Mouse (Mus musculus) kidney, embryonic 15.5 days (tissue): ENCODE data around the gene Sptbn1. TPM values are rescaled to one million over a fixed set of nuclear protein-coding genes. Genes with fewer than 3 reads are reported as not detected.

Experiments
- ATAC-seq: fragments of 200-750 bp; cut with Nextera tagmentation; replicated peaks from 2 replicates; pipeline ENCODE4 v1.8.0; 2017; ENCODE audit warnings: moderate TSS enrichment; ENCODE audit not compliant: low FRiP score
- H3K27ac ChIP-seq: fragments of 300-500 bp; sonication (generic); 2 replicates; pipeline ENCODE4 v1.5.1; 2015; ENCODE audit warnings: mild to moderate bottlenecking, inconsistent platforms
- H3K27me3 ChIP-seq: fragments of 300-500 bp; sonication (generic); 2 replicates; pipeline ENCODE4 v1.6.1; 2015; ENCODE audit warnings: inconsistent platforms
- H3K36me3 ChIP-seq: fragments of 300-500 bp; sonication (generic); 2 replicates; pipeline ENCODE4 v1.6.1; 2015; ENCODE audit warnings: inconsistent platforms
- H3K4me1 ChIP-seq: fragments of 300-500 bp; sonication (generic); 2 replicates; pipeline ENCODE4 v1.6.1; 2015; ENCODE audit warnings: inconsistent platforms
- H3K4me2 ChIP-seq: fragments of 300-500 bp; sonication (generic); 2 replicates; pipeline ENCODE4 v1.6.1; 2015; ENCODE audit warnings: moderate library complexity, mild to moderate bottlenecking, inconsistent platforms
- H3K4me3 ChIP-seq: fragments of 300-500 bp; sonication (generic); replicated peaks from 2 replicates; pipeline ENCODE4 v1.5.1; 2015; ENCODE audit warnings: mild to moderate bottlenecking, inconsistent platforms
- H3K9ac ChIP-seq: fragments of 300-500 bp; sonication (generic); 2 replicates; pipeline ENCODE4 v1.6.1; 2015; ENCODE audit warnings: mild to moderate bottlenecking, inconsistent platforms
- H3K9me3 ChIP-seq: fragments of 300-500 bp; sonication (generic); replicated peaks from 2 replicates; pipeline ENCODE4 v1.6.1; 2016; ENCODE audit warnings: inconsistent platforms
- WGBS: fragments of 180-500 bp; shearing (Covaris S2); methylation state at CpG from one replicate; pipeline ENCODE4 v1.1.7; 2015; ENCODE audit warnings: mixed read lengths; 5-methylcytosine and 5-hydroxymethylcytosine counted together
- polyA plus RNA-seq: library from polyadenylated mRNA; unstranded; fragments of >200 nt; fragmentation: Nextera tagmentation; extraction: Ambion mirVana; gene quantifications from 2 replicates; pipeline ENCODE4 v1.2.1, GENCODE M21; 2015

Gene Sptbn1
- polyA plus RNA-seq, 1 experiment from 2014 or later, result 119 TPM

DNA sequence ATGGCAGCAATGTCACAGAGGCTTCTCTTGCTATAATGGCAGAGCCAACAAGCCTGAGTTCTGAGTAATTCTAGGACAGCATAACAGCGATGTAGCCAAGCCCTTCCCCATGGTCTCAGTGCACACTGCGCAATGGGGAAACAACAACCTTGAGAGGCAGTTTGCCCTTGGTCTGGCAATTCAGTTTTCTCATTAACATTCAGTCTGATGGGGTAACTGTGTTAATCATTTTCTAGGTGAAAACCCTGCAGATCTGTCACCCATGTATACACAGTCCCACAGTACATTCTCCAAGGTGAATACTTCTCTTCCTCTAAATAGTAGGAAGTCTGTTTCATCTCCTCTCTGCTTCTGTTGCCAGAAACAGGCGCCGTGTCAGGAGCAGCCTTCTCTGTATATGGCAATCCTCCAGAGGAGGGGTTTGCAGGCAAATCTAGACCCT, 37.6 kb downstream of the Sptbn1 start:
- no peak overlapping the region for H3K9ac ChIP-seq
- H3K27ac ChIP-seq, result peak overlapping the region; percentile 83
- 78% methylated on average over 4 of the region's 4 CpGs for WGBS
- H3K36me3 ChIP-seq, result peaks cover 2% of the 10 kb centered on the region; the same call in 1 of the 2 replicates
- H3K4me3 ChIP-seq, result no peak overlapping the region
- no peaks in the 10 kb centered on the region for H3K9me3 ChIP-seq
- peaks cover 23% of the 10 kb centered on the region for H3K4me1 ChIP-seq
- H3K27me3 ChIP-seq, result no peaks in the 10 kb centered on the region
- ATAC-seq, result peak; percentile 89
- no peak overlapping the region for H3K4me2 ChIP-seq

GRCm38 (mm10) chr11:30226756-30227155, 41.2 kb downstream of the Sptbn1 start:
- WGBS, result 90% methylated on average over 2 of the region's 2 CpGs
- Histone ChIP-seq H3K4me3 (no peak overlapping the region), H3K36me3 (no peaks in the 10 kb centered on the region), H3K9ac (no peak overlapping the region), H3K4me2 (no peak overlapping the region), H3K9me3 (no peaks in the 10 kb centered on the region), H3K4me1 (peaks cover 25% of the 10 kb centered on the region), H3K27me3 (no peaks in the 10 kb centered on the region), H3K27ac (no peak overlapping the region)
- no peak for ATAC-seq

GRCm38 (mm10) chr11:30224599-30224998, 43.4 kb downstream of the Sptbn1 start:
- no peak overlapping the region for H3K9ac ChIP-seq
- no peaks in the 10 kb centered on the region for H3K9me3 ChIP-seq
- H3K36me3 ChIP-seq, result peaks cover 3% of the 10 kb centered on the region; the same call in 1 of the 2 replicates
- H3K4me3 ChIP-seq, result no peak overlapping the region
- no peak overlapping the region for H3K4me2 ChIP-seq
- H3K27me3 ChIP-seq, result no peaks in the 10 kb centered on the region
- ATAC-seq, result no peak
- peaks cover 11% of the 10 kb centered on the region for H3K4me1 ChIP-seq
- H3K27ac ChIP-seq, result no peak overlapping the region

DNA sequence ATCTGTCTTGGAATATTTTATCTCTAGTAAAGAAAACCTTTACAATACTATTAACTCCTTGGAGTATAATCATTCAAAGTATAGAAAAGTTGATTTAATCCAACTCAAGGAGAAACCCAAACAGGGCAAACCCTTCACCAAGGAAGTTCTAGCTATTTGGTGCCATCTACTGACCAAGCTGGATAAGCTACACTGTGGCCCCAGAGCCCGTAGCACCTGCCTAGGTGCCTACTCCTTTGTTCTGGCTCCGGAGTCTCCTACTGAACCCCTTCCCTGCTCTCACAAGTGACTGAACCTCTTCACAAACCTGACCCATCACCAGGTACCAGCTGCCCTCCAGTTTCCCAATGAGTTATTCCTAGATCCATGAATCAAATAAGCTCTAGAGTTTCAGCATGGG, 45.3 kb downstream of the Sptbn1 start:
- peaks cover 9% of the 10 kb centered on the region for H3K4me1 ChIP-seq
- peak; percentile 76 for ATAC-seq
- no peak overlapping the region for H3K4me2 ChIP-seq
- no peak overlapping the region for H3K27ac ChIP-seq
- H3K9me3 ChIP-seq, result no peaks in the 10 kb centered on the region
- H3K4me3 ChIP-seq, result no peak overlapping the region
- H3K27me3 ChIP-seq, result no peaks in the 10 kb centered on the region
- WGBS, result 39% methylated on average over 2 of the region's 2 CpGs
- peaks cover 15% of the 10 kb centered on the region for H3K36me3 ChIP-seq
- no peak overlapping the region for H3K9ac ChIP-seq

DNA sequence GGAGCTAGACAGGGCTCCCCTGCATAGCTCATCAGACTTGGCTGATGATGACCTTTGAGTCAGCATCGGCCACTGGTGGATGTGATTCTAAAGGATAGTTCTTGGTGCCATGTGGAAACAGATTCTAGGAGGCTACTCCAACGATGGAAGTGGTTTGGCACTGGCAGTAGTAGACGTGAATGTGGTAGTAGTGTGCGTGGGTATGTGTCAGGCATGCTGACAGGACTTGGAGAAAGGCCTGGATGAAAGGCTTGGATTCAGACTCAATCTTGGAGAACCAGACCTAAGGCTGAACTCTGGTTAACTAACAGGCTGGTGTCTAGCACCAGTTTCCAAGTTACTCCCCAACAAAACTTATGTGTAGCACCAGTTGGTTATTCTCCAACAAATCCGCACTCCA, 46.9 kb downstream of the Sptbn1 start:
- H3K9ac ChIP-seq, result no peak overlapping the region
- H3K4me2 ChIP-seq, result no peak overlapping the region
- no peaks in the 10 kb centered on the region for H3K9me3 ChIP-seq
- no peak overlapping the region for H3K4me3 ChIP-seq
- H3K36me3 ChIP-seq, result peaks cover 28% of the 10 kb centered on the region
- no peaks in the 10 kb centered on the region for H3K27me3 ChIP-seq
- ATAC-seq, result no peak
- peaks cover 9% of the 10 kb centered on the region for H3K4me1 ChIP-seq
- H3K27ac ChIP-seq, result no peak overlapping the region
- 83% methylated on average over 5 of the region's 5 CpGs for WGBS

- H3K4me1 ChIP-seq, result peaks cover 6% of the 10 kb centered on the region
- H3K9ac ChIP-seq, result no peak overlapping the region
- WGBS, result 94% methylated on average over 1 of the region's 1 CpGs
These were observed 49.6 kb downstream of the Sptbn1 start for GRCm38 (mm10) chr11:30218386-30218785.

GRCm38 (mm10) chr11:30217496-30217895, 50.5 kb downstream of the Sptbn1 start:
- no peak overlapping the region for H3K4me3 ChIP-seq
- WGBS, result 81% methylated on average over 1 of the region's 1 CpGs
- no peak overlapping the region for H3K4me2 ChIP-seq
- no peak overlapping the region for H3K9ac ChIP-seq
- no peak overlapping the region for H3K27ac ChIP-seq
- H3K27me3 ChIP-seq, result no peaks in the 10 kb centered on the region
- peaks cover 39% of the 10 kb centered on the region for H3K36me3 ChIP-seq
- no peak for ATAC-seq
- no peaks in the 10 kb centered on the region for H3K9me3 ChIP-seq
- H3K4me1 ChIP-seq, result peaks cover 7% of the 10 kb centered on the region; the same call in 1 of the 2 replicates

More at GRCm38 (mm10) chr11:30218386-30218785, 49.6 kb downstream of the Sptbn1 start:
- Histone ChIP-seq H3K9me3 (no peaks in the 10 kb centered on the region), H3K36me3 (peaks cover 39% of the 10 kb centered on the region), H3K4me3 (no peak overlapping the region), H3K27me3 (no peaks in the 10 kb centered on the region), H3K4me2 (no peak overlapping the region), H3K27ac (no peak overlapping the region)
- ATAC-seq, result no peak

GRCm38 (mm10) chr11:30211663-30212416, 56.1 kb downstream of the Sptbn1 start:
- 57% methylated on average over 5 of the region's 5 CpGs for WGBS
- H3K4me3 ChIP-seq, result no peak overlapping the region
- H3K36me3 ChIP-seq, result peaks cover 19% of the 10 kb centered on the region; the same call in 1 of the 2 replicates
- no peak overlapping the region for H3K4me2 ChIP-seq
- peaks cover 23% of the 10 kb centered on the region for H3K4me1 ChIP-seq
- H3K9ac ChIP-seq, result no peak overlapping the region
- no peak for ATAC-seq
- no peaks in the 10 kb centered on the region for H3K27me3 ChIP-seq
- no peaks in the 10 kb centered on the region for H3K9me3 ChIP-seq
- H3K27ac ChIP-seq, result no peak overlapping the region

GRCm38 (mm10) chr11:30211141-30211540, 56.8 kb downstream of the Sptbn1 start:
- Histone ChIP-seq H3K36me3 (peaks cover 12% of the 10 kb centered on the region; the same call in 1 of the 2 replicates), H3K4me1 (peaks cover 23% of the 10 kb centered on the region), H3K27ac (no peak overlapping the region), H3K9me3 (no peaks in the 10 kb centered on the region), H3K27me3 (no peaks in the 10 kb centered on the region), H3K9ac (no peak overlapping the region), H3K4me2 (no peak overlapping the region), H3K4me3 (no peak overlapping the region)
- ATAC-seq, result no peak
- WGBS, result 71% methylated on average over 3 of the region's 3 CpGs

DNA sequence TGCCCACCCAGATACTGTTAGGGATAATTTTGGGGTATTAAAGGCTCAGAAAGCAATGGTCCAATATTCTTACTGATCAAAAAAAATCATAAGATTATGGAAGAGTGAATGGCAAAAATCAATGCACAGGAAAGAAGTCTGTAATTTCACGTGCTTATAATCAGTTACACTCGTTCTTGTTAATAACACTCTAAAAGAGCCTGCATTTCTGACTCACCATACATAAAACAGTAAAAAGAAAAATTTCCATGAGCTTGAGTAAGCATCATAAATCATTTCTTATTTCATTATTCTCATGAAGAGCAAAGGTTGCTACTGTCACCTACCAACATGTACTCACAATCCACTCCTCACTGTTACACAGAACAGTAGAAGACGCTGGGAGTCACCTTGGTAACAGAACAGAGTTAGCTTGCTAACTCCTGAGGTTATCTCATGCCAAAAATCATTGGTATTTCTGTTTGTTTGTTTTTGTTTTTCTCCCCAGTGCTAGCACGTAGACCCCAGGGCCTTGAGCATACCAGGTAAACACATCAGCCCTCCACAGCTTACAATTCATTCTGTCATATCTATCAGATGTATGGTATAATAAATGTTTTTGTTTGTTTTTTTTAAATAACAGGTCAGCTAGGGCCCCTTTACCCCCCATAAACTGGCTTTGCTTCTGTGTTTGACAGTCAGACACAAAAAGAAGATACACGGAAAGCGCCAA, 57.7 kb downstream of the Sptbn1 start:
- Histone ChIP-seq H3K36me3 (peaks cover 9% of the 10 kb centered on the region; the same call in 1 of the 2 replicates), H3K4me3 (no peak overlapping the region), H3K27ac (peak overlapping the region; percentile 68), H3K27me3 (no peaks in the 10 kb centered on the region), H3K9me3 (no peaks in the 10 kb centered on the region), H3K4me1 (peaks cover 26% of the 10 kb centered on the region), H3K9ac (no peak overlapping the region), H3K4me2 (no peak overlapping the region)
- no peak for ATAC-seq
- 73% methylated on average over 6 of the region's 6 CpGs for WGBS

GRCm38 (mm10) chr11:30209495-30209894, 58.5 kb downstream of the Sptbn1 start:
- 48% methylated on average over 4 of the region's 4 CpGs for WGBS
- no peak overlapping the region for H3K4me3 ChIP-seq
- no peaks in the 10 kb centered on the region for H3K9me3 ChIP-seq
- H3K4me2 ChIP-seq, result no peak overlapping the region
- H3K27me3 ChIP-seq, result no peaks in the 10 kb centered on the region
- H3K36me3 ChIP-seq, result 0 out of 2 replicates have a peak, but pooled peaks cover 4% of the 10 kb centered on the region
- peaks cover 31% of the 10 kb centered on the region for H3K4me1 ChIP-seq
- ATAC-seq, result peak; percentile 57; the same call in 1 of the 2 replicates
- H3K9ac ChIP-seq, result no peak overlapping the region
- H3K27ac ChIP-seq, result peak overlapping the region; percentile 68

GRCm38 (mm10) chr11:30204398-30204797, 63.6 kb downstream of the Sptbn1 start:
- ATAC-seq, result peak; percentile 53; the same call in 1 of the 2 replicates
- no peak overlapping the region for H3K4me2 ChIP-seq
- H3K4me1 ChIP-seq, result peaks cover 28% of the 10 kb centered on the region
- H3K27ac ChIP-seq, result peak overlapping the region; percentile 64
- no peaks in the 10 kb centered on the region for H3K27me3 ChIP-seq
- no peak overlapping the region for H3K4me3 ChIP-seq
- no peaks in the 10 kb centered on the region for H3K9me3 ChIP-seq
- H3K9ac ChIP-seq, result no peak overlapping the region
- peaks cover 10% of the 10 kb centered on the region for H3K36me3 ChIP-seq
